Mouse (Mus musculus) CH12.LX (cell line): ENCODE measurements around the gene Cox17. TPM values are rescaled to one million over a fixed set of nuclear protein-coding genes. Genes with fewer than 3 reads are reported as not detected.
A peak's percentile ranks its signal among the peaks of the same experiment; 100 is the strongest.

Experiments used
- DNase-seq: peaks from one replicate; pipeline ENCODE4 v3.0.0-alpha.2; 2013; ENCODE audit errors: extremely low read depth
- H3K27ac ChIP-seq: 2 replicates; pipeline ENCODE4 v1.5.1; 2012; ENCODE audit warnings: low read depth, mild to moderate bottlenecking, control low read depth, moderate library complexity; ENCODE audit not compliant: insufficient read depth
- H3K27me3 ChIP-seq: replicated peaks from 2 replicates; pipeline ENCODE3; 2012; ENCODE audit warnings: inconsistent platforms
- H3K36me3 ChIP-seq, 2 experiments: replicated peaks in 1 of 2; 2 replicates each; pipeline versions ENCODE3 to v1.6.1; 2012; ENCODE audit warnings: inconsistent platforms in 1 of 2, low read length in 1 of 2, mild to moderate bottlenecking in 1 of 2, mixed read lengths in 1 of 2, moderate library complexity in 1 of 2; ENCODE audit not compliant: control insufficient read depth in 1 of 2, insufficient read depth in 1 of 2
- H3K4me1 ChIP-seq, 2 experiments: 2 replicates each; pipeline ENCODE4 v1.6.1; 2012; ENCODE audit warnings: inconsistent platforms in 1 of 2, moderate library complexity in 1 of 2; ENCODE audit not compliant: insufficient read depth in 2 of 2, control insufficient read depth in 1 of 2
- H3K4me2 ChIP-seq: 2 replicates; pipeline ENCODE4 v1.6.1; 2012; ENCODE audit warnings: low read depth, mild to moderate bottlenecking, control low read depth; ENCODE audit not compliant: poor library complexity, insufficient read depth, severe bottlenecking
- H3K4me3 ChIP-seq, 3 experiments: fragments of 150-350 bp in 1 of 3; sonication (generic) in 1 of 3; replicated peaks in 1 of 3; 2 replicates each; pipeline versions ENCODE3 to v1.5.1; 2011 to 2012; ENCODE audit warnings: low read depth in 2 of 3, low read length in 2 of 3, mild to moderate bottlenecking in 2 of 3, moderate library complexity in 2 of 3, control low read depth in 1 of 3, improper control_type of control experiment in 1 of 3, inconsistent platforms in 1 of 3, mixed read lengths in 1 of 3; ENCODE audit not compliant: poor library complexity in 1 of 3
- H3K79me2 ChIP-seq: replicated peaks from 2 replicates; pipeline ENCODE4 v1.6.1; 2012; ENCODE audit warnings: mild to moderate bottlenecking, moderate library complexity; ENCODE audit not compliant: control insufficient read depth, poor library complexity, insufficient read depth, severe bottlenecking; ENCODE audit errors: extremely low read depth
- H3K9ac ChIP-seq: 2 replicates; pipeline ENCODE4 v1.6.1; 2012; ENCODE audit warnings: low read depth, mild to moderate bottlenecking, control low read depth, moderate library complexity; ENCODE audit not compliant: insufficient read depth
- H3K9me3 ChIP-seq: replicated peaks from 2 replicates; pipeline ENCODE3; 2012; ENCODE audit warnings: low read length, inconsistent platforms, mixed read lengths
- BHLHE40 ChIP-seq: IDR thresholded peaks from 2 replicates; pipeline ENCODE4 v1.6.1; 2011; ENCODE audit warnings: mild to moderate bottlenecking, low read depth, low read length, improper control_type of control experiment
- CHD2 ChIP-seq: IDR thresholded peaks from 2 replicates; pipeline ENCODE4 v1.6.1; 2011; ENCODE audit warnings: low read length, improper control_type of control experiment
- CTCF ChIP-seq, 2 experiments: IDR thresholded peaks in 1 of 2; conservative IDR thresholded peaks in 1 of 2; 2 replicates each; pipeline ENCODE4 v1.5.1; 2011 to 2012; ENCODE audit warnings: low read depth in 2 of 2, low read length in 2 of 2, improper control_type of control experiment in 1 of 2, inconsistent platforms in 1 of 2, mild to moderate bottlenecking in 1 of 2, moderate library complexity in 1 of 2
- ELF1 ChIP-seq: IDR thresholded peaks from 2 replicates; pipeline ENCODE4 v1.6.1; 2014; ENCODE audit warnings: low read depth, mild to moderate bottlenecking, inconsistent platforms, low read length, improper control_type of control experiment
- EP300 ChIP-seq: IDR thresholded peaks from 2 replicates; pipeline ENCODE4 v1.6.1; 2011; ENCODE audit warnings: low read length, improper control_type of control experiment
- ETS1 ChIP-seq: conservative IDR thresholded peaks from 2 replicates; pipeline ENCODE4 v1.6.1; 2012; ENCODE audit warnings: low read depth, mild to moderate bottlenecking, inconsistent platforms, low read length, improper control_type of control experiment, moderate library complexity
- HCFC1 ChIP-seq: IDR thresholded peaks from 2 replicates; pipeline ENCODE4 v1.6.1; 2012; ENCODE audit warnings: low read depth, mild to moderate bottlenecking, inconsistent platforms, low read length, improper control_type of control experiment
- IRF4 ChIP-seq: IDR thresholded peaks from 2 replicates; pipeline ENCODE4 v1.6.1; 2014; ENCODE audit warnings: low read depth, mild to moderate bottlenecking, inconsistent platforms, low read length, improper control_type of control experiment
- JUN ChIP-seq: IDR thresholded peaks from 2 replicates; pipeline ENCODE4 v1.6.1; 2011; ENCODE audit warnings: low read depth, mild to moderate bottlenecking, low read length, improper control_type of control experiment, moderate library complexity; ENCODE audit not compliant: insufficient read depth
- JUND ChIP-seq: conservative IDR thresholded peaks from 2 replicates; pipeline ENCODE4 v1.6.1; 2011; ENCODE audit warnings: low read depth, low read length, improper control_type of control experiment
- KAT2A ChIP-seq: IDR thresholded peaks from 2 replicates; pipeline ENCODE4 v1.6.1; 2012; ENCODE audit warnings: low read length, improper control_type of control experiment, inconsistent platforms; ENCODE audit not compliant: insufficient replicate concordance
- MAFK ChIP-seq: IDR thresholded peaks from 2 replicates; pipeline ENCODE4 v1.6.1; 2011; ENCODE audit warnings: low read length, improper control_type of control experiment; ENCODE audit not compliant: insufficient replicate concordance
- MAX ChIP-seq: IDR thresholded peaks from 2 replicates; pipeline ENCODE4 v1.6.1; 2011; ENCODE audit warnings: low read length, improper control_type of control experiment
- MAZ ChIP-seq: IDR thresholded peaks from 2 replicates; pipeline ENCODE4 v1.6.1; 2012; ENCODE audit warnings: low read depth, mild to moderate bottlenecking, inconsistent platforms, low read length, improper control_type of control experiment, moderate library complexity
- MEF2A ChIP-seq: IDR thresholded peaks from 2 replicates; pipeline ENCODE4 v1.6.1; 2014; ENCODE audit warnings: low read depth, mild to moderate bottlenecking, inconsistent platforms, low read length, improper control_type of control experiment, borderline replicate concordance
- MXI1 ChIP-seq: IDR thresholded peaks from 2 replicates; pipeline ENCODE4 v1.6.1; 2011; ENCODE audit warnings: mild to moderate bottlenecking, low read depth, low read length, improper control_type of control experiment
- MYC ChIP-seq: IDR thresholded peaks from 2 replicates; pipeline ENCODE4 v1.6.1; 2011; ENCODE audit warnings: low read depth, mild to moderate bottlenecking, improper control_type of control experiment, low read length
- NELFE ChIP-seq: IDR thresholded peaks from 2 replicates; pipeline ENCODE4 v1.6.1; 2011; ENCODE audit warnings: low read depth, low read length, improper control_type of control experiment
- NRF1 ChIP-seq: IDR thresholded peaks from 2 replicates; pipeline ENCODE4 v1.6.1; 2014; ENCODE audit warnings: low read depth, mild to moderate bottlenecking, inconsistent platforms, low read length, improper control_type of control experiment, moderate library complexity
- POLR2AphosphoS2 ChIP-seq: IDR thresholded peaks from 2 replicates; pipeline ENCODE4 v1.6.1; 2011; ENCODE audit warnings: low read depth, low read length, improper control_type of control experiment
- RCOR1 ChIP-seq: conservative IDR thresholded peaks from 2 replicates; pipeline ENCODE4 v1.6.1; 2012; ENCODE audit warnings: low read depth, mild to moderate bottlenecking, inconsistent platforms, low read length, improper control_type of control experiment
- SIN3A ChIP-seq: IDR thresholded peaks from 2 replicates; pipeline ENCODE4 v1.6.1; 2012; ENCODE audit warnings: low read length, improper control_type of control experiment, inconsistent platforms
- TBP ChIP-seq: conservative IDR thresholded peaks from 2 replicates; pipeline ENCODE4 v1.6.1; 2011; ENCODE audit warnings: low read depth, low read length, improper control_type of control experiment
- TCF12 ChIP-seq: IDR thresholded peaks from 2 replicates; pipeline ENCODE4 v1.6.1; 2014; ENCODE audit warnings: low read depth, mild to moderate bottlenecking, inconsistent platforms, low read length, improper control_type of control experiment
- USF2 ChIP-seq: conservative IDR thresholded peaks from 2 replicates; pipeline ENCODE4 v1.6.1; 2011; ENCODE audit warnings: low read depth, low read length, improper control_type of control experiment
- ZC3H11A ChIP-seq: IDR thresholded peaks from 2 replicates; pipeline ENCODE4 v1.6.1; 2012; ENCODE audit warnings: low read depth, mild to moderate bottlenecking, inconsistent platforms, low read length, improper control_type of control experiment
- ZKSCAN1 ChIP-seq: IDR thresholded peaks from 2 replicates; pipeline ENCODE4 v1.6.1; 2012; ENCODE audit warnings: low read depth, inconsistent platforms, low read length, improper control_type of control experiment, borderline replicate concordance
- ZMIZ1 ChIP-seq: IDR thresholded peaks from 2 replicates; pipeline ENCODE4 v1.6.1; 2012; ENCODE audit warnings: low read depth, mild to moderate bottlenecking, inconsistent platforms, low read length, improper control_type of control experiment
- dilution Hi-C: fragments of 300-500 bp; cut with MboI; formaldehyde crosslinking; loops from 2 replicates; pipeline ENCODE4 v1.14.3; 2020; ENCODE audit warnings: low sequenced_read_pairs; ENCODE audit not compliant: extremely low pct_unique_long_range_greater_than_20kb, extremely low pct_ligation_motif_present
- in situ Hi-C: fragments of 300-500 bp; cut with MboI; formaldehyde crosslinking; loops from 3 replicates; pipeline ENCODE4 v1.14.3; 2019; ENCODE audit warnings: low sequenced_read_pairs, low pct_ligation_motif_present, low pct_unique_long_range_greater_than_20kb, mixed read lengths
- polyA plus RNA-seq: library from polyadenylated mRNA; unstranded; fragments of >175 nt; gene quantifications from 2 replicates; pipeline ENCODE4 v1.2.1, GENCODE M21; 2012; ENCODE audit warnings: low read depth; ENCODE audit not compliant: insufficient read length
- total RNA-seq, 2 experiments: library from RNA; depleted of rRNA; stranded (reverse); fragments of 300-350 nt in 1 of 2; fragments of >200 nt in 1 of 2; gene quantifications; 2 replicates each; pipeline ENCODE4 v1.2.3; 2012 to 2014

The Cox17 gene
- total and polyA plus RNA-seq, 3 experiments, result 410 to 706 (median 622) TPM

- TF ChIP-seq KAT2A (0 out of 2 replicates have a peak, but pooled peaks have one; percentile 22), POLR2AphosphoS2 (no peak), MAFK (no peak; the same call in 1 of the 2 replicates), EP300 (peak; percentile 85), SIN3A (peak; percentile 72), JUN (peak; percentile 68), JUND (peak; percentile 62; the same call in 1 of the 2 replicates), MYC (peak; percentile 78; the same call in 1 of the 2 replicates), TBP (no peak), USF2 (no peak), ZC3H11A (no peak), RCOR1 (peak; percentile 48; the same call in 1 of the 2 replicates)
- TF ChIP-seq, all 38 proteins: peak for 16
Observed at GRCm38 (mm10) chr16:38371705-38372296, 25.0 kb downstream of the Cox17 start (continued).

GRCm38 (mm10) chr16:38372876-38373275 lies 26.1 kb downstream of the Cox17 start:
- dilution Hi-C loops, result no loop called here
- H3K36me3 ChIP-seq, result peaks cover 0 to 2% of the 10 kb centered on the region in 2 experiments
- in situ Hi-C loops, result no loop called here
- no peak overlapping the region for H3K9ac ChIP-seq
- H3K79me2 ChIP-seq, result no peaks in the 10 kb centered on the region
- DNase-seq, result no peak
- no peaks in the 10 kb centered on the region for H3K9me3 ChIP-seq
- peak overlapping the region; percentile 18; the same call in 1 of the 2 replicates for H3K4me2 ChIP-seq
- TF ChIP-seq ZKSCAN1, result peak; percentile 88
- TF ChIP-seq BHLHE40, result no peak
- no peak for TF ChIP-seq ETS1
- no peak for TF ChIP-seq MXI1
- no peak for TF ChIP-seq NELFE
- peaks cover 70 to 77% of the 10 kb centered on the region in 2 experiments for H3K4me1 ChIP-seq
- H3K27ac ChIP-seq, result peak overlapping the region; percentile 31
- no peak overlapping the region for H3K4me3 ChIP-seq
- H3K27me3 ChIP-seq, result peaks cover 2% of the 10 kb centered on the region

GRCm38 (mm10) chr16:38373439-38373838 lies 26.6 kb downstream of the Cox17 start:
- Histone ChIP-seq H3K36me3 (peaks cover 0 to under 1% of the 10 kb centered on the region in 2 experiments), H3K4me1 (peaks cover 70 to 78% of the 10 kb centered on the region in 2 experiments), H3K27me3 (peaks cover 2% of the 10 kb centered on the region), H3K4me2 (peak overlapping the region; percentile 18; the same call in 1 of the 2 replicates), H3K4me3 (no peak overlapping the region), H3K9ac (no peak overlapping the region), H3K9me3 (no peaks in the 10 kb centered on the region), H3K27ac (peak overlapping the region; percentile 18), H3K79me2 (no peaks in the 10 kb centered on the region)
- in situ Hi-C loops, result no loop called here
- DNase-seq, result no peak
- dilution Hi-C loops, result no loop called here
- TF ChIP-seq MAX (peak; percentile 49; the same call in 1 of the 2 replicates), BHLHE40 (peak; percentile 61), USF2 (no peak), ELF1 (0 out of 2 replicates have a peak, but pooled peaks have one; percentile 11), TBP (no peak), MEF2A (peak; percentile 40; the same call in 1 of the 2 replicates), TCF12 (peak; percentile 67), NELFE (0 out of 2 replicates have a peak, but pooled peaks have one; percentile 27), MAFK (no peak), MYC (no peak; the same call in 1 of the 2 replicates), HCFC1 (0 out of 2 replicates have a peak, but pooled peaks have one; percentile 22), EP300 (peak; percentile 52; the same call in 1 of the 2 replicates), NRF1 (peak; percentile 88), KAT2A (no peak), CTCF (conservative IDR thresholded peaks at IDR 0.05 in 1 of 2, IDR thresholded peaks at IDR 0.05 in 1 of 2; ENCODE audit: low read depth in 2 of 2, low read length in 2 of 2) (no peak), IRF4 (peak; percentile 53; the same call in 1 of the 2 replicates), MAZ (0 out of 2 replicates have a peak, but pooled peaks have one; percentile 40), CHD2 (no peak), ZMIZ1 (no peak), MXI1 (peak; percentile 39; the same call in 1 of the 2 replicates), ETS1 (no peak)
